Mouse (Mus musculus): Measurements from ENCODE around the gene Olfr93. TPM values are rescaled to one million over a fixed set of nuclear protein-coding genes. Genes with fewer than 3 reads are reported as not detected.
"Not testable (repeated sequence)": the region's sequence is repeated elsewhere in the genome, so short reads cannot be mapped to it uniquely, and the experiment has no call there.

The Olfr93 gene
- total RNA-seq (2021), result not detected

GRCm38 (mm10) chr17:37161394-37161793 lies at the start of gene Olfr93:
Olfr93 (minus strand) TSS chr17:37161494.
- DNase-seq, result no peak

GRCm38 (mm10) chr17:37203917-37204236 lies 42.6 kb upstream of the Olfr93 start:
- DNase-seq, result no peak

- DNase-seq, result peak; percentile 84
Observed at GRCm38 (mm10) chr17:37203206-37203916, 42.1 kb upstream of the Olfr93 start.

GRCm38 (mm10) chr17:37200894-37201293 lies 39.6 kb upstream of the Olfr93 start, which contains the start of gene Olfr94:
Olfr94 (minus strand) TSS chr17:37200994.
- DNase-seq, result no peak

GRCm38 (mm10) chr17:37196845-37197724 lies 35.8 kb upstream of the Olfr93 start:
- DNase-seq, result peak; percentile 14

- no peak for DNase-seq
Observed at GRCm38 (mm10) chr17:37194782-37195181, 33.5 kb upstream of the Olfr93 start.

- no peak for DNase-seq
Observed at GRCm38 (mm10) chr17:37193656-37194055, 32.4 kb upstream of the Olfr93 start, which contains the start of gene Ubd. Ubd (plus strand) TSS chr17:37193892.

GRCm38 (mm10) chr17:37193032-37193431 lies 31.7 kb upstream of the Olfr93 start:
- DNase-seq, result no peak

GRCm38 (mm10) chr17:37190711-37191110 lies 29.4 kb upstream of the Olfr93 start:
- peak; percentile 66 for DNase-seq

- DNase-seq, result no peak
Observed at GRCm38 (mm10) chr17:37185474-37185873, 24.2 kb upstream of the Olfr93 start.

GRCm38 (mm10) chr17:37131366-37131765 lies 29.9 kb downstream of the Olfr93 start:
- DNase-seq, result not testable (repeated sequence)

GRCm38 (mm10) chr17:37119988-37120387 lies 41.3 kb downstream of the Olfr93 start, which contains the start of gene Olfr92:
Olfr92 (minus strand) TSS chr17:37120088.
- DNase-seq, result no peak

- no peak for DNase-seq
Observed at GRCm38 (mm10) chr17:37098178-37098577, 63.1 kb downstream of the Olfr93 start, which contains the start of gene Olfr91. Olfr91 (minus strand) TSS chr17:37098278.

GRCm38 (mm10) chr17:37093289-37093688 lies 68.0 kb downstream of the Olfr93 start:
- DNase-seq, result no peak

- no peak for DNase-seq
Observed at GRCm38 (mm10) chr17:37092198-37092597, 69.1 kb downstream of the Olfr93 start.

Other genes with a start within 250 kb of the Olfr93 start
- under 1 TPM; 0.45 TPM for gene Rnf39, start 218.6 kb downstream of the Olfr93 start, total RNA-seq (2021)
- 10 to 100 TPM; 56.0 to 61.3 TPM for gene Ppp1r11, start 209.8 kb downstream of the Olfr93 start, total RNA-seq (2021)
- 10 to 100 TPM; 24.9 to 29.3 TPM for gene Znrd1, start 202.9 kb downstream of the Olfr93 start, total RNA-seq (2021)
- gene Znrd1as, start 202.9 kb downstream of the Olfr93 start, total RNA-seq (2021), result 1 to 10 TPM; 7.2 to 7.3 TPM
- gene 2410137M14Rik, start 180.3 kb downstream of the Olfr93 start, total RNA-seq (2021), result not detected
- under 1 TPM; 0.29 to 0.43 TPM for gene H2-M5, start 172.0 kb downstream of the Olfr93 start, total RNA-seq (2021)
- 10 to 100 TPM in 1 of 2 experiments, 1 to 10 TPM in 1; 9.7 to 14.5 TPM for gene Zfp57, start 160.3 kb downstream of the Olfr93 start, total RNA-seq (2021)
- not detected for gene Mog, start 138.1 kb downstream of the Olfr93 start, total RNA-seq (2021)
- gene Gabbr1, start 115.5 kb downstream of the Olfr93 start, total RNA-seq (2021), result 10 to 100 TPM; 21.6 to 22.4 TPM
- not detected for gene Olfr90, start 73.0 kb downstream of the Olfr93 start, total RNA-seq (2021)
- not detected for gene Olfr91, start 63.2 kb downstream of the Olfr93 start, total RNA-seq (2021)
- gene Olfr92, start 41.4 kb downstream of the Olfr93 start, total RNA-seq (2021), result not detected
- not detected for gene Ubd, start 32.4 kb upstream of the Olfr93 start, total RNA-seq (2021)
- gene Olfr94, start 39.5 kb upstream of the Olfr93 start, total RNA-seq (2021), result not detected
- gene Olfr95, start 51.6 kb upstream of the Olfr93 start, total RNA-seq (2021), result not detected
- gene Olfr96, start 58.7 kb upstream of the Olfr93 start, total RNA-seq (2021), result not detected
- not detected for gene Olfr97, start 75.8 kb upstream of the Olfr93 start, total RNA-seq (2021)
- not detected for gene Olfr98, start 102.3 kb upstream of the Olfr93 start, total RNA-seq (2021)
- gene H2-M3, start 108.7 kb upstream of the Olfr93 start, total RNA-seq (2021), result 1 to 10 TPM; 1.5 to 2.0 TPM
- gene Olfr99, start 122.0 kb upstream of the Olfr93 start, total RNA-seq (2021), result not detected
- gene Olfr101, start 142.8 kb upstream of the Olfr93 start, total RNA-seq (2021), result not detected
- gene Olfr102, start 155.6 kb upstream of the Olfr93 start, total RNA-seq (2021), result not detected
- not detected for gene Olfr103, start 178.2 kb upstream of the Olfr93 start, total RNA-seq (2021)
- not detected for gene Olfr104-ps, start 198.1 kb upstream of the Olfr93 start, total RNA-seq (2021)
- not detected for gene Olfr105-ps, start 217.5 kb upstream of the Olfr93 start, total RNA-seq (2021)
- not detected for gene Olfr106-ps, start 228.9 kb upstream of the Olfr93 start, total RNA-seq (2021)
- not detected for gene Olfr107, start 237.7 kb upstream of the Olfr93 start, total RNA-seq (2021)

All from heart, postnatal 4 days (tissue).